Mouse (Mus musculus) spleen, postnatal 0 days (tissue): Measurements from ENCODE around the gene Gm4756. TPM values are rescaled to one million over a fixed set of nuclear protein-coding genes. Genes with fewer than 3 reads are reported as not detected.

Experiments
- polyA plus RNA-seq: library from polyadenylated mRNA; unstranded; fragments of >200 nt; fragmentation: Nextera tagmentation; extraction: Ambion mirVana; gene quantifications from 2 replicates; pipeline ENCODE4 v1.2.1, GENCODE M21; 2015

Gene Gm4756
- not detected in 2 replicates for polyA plus RNA-seq

DNA sequence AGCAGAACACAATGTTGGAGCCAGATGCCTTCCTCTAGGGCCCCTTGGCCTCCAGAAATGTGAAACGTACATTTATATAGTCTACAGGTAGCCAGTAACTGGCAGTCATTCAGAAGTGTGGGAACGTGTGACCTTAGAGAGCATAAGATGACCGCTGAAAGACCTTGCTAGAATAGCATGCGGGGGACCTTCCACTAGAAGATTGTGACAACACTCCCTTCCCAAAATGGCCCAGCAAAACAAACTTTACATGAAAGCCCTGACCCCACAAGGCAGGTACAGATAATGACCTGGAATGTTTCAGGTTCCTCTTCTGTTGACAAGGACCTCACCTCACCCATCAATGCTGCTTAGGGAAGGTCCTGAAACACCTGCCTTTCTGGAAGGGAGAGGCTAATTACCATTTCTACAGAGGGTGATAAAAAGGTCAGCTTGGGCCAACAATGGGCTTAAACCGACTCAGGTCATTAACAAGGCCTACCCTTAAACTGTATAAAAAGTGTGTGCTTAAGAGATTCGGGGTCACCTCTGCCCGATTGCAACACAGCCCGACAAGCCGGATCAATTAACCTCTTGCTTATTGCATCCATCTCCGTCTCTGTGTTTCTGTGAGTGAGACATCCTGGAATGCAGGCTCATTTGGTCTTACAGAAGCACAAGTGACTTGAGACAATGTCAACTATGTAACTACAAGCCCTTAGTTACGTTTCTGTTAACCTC is at the start of gene Gm4756:
Gene Gm4756 (minus strand): TSS at position 51 of the 720 bp plus-strand sequence.

GRCm38 (mm10) chr12:72664735-72665337 is 15.4 kb upstream of the Gm4756 start, which contains the start of gene Dhrs7:
Dhrs7 (minus strand) TSS chr12:72664909.

GRCm38 (mm10) chr12:72536021-72536597 is 113.4 kb downstream of the Gm4756 start, which contains the start of gene Pcnx4:
Pcnx4 (plus strand) TSS chr12:72536383.

Other genes with a start within 250 kb of the Gm4756 start
- 1.9 and 2.5 TPM in 2 replicates for gene Rtn1, start 240.6 kb downstream of the Gm4756 start, polyA plus RNA-seq
- gene Lrrc9, start 207.8 kb downstream of the Gm4756 start, polyA plus RNA-seq: 0.13 TPM in 1 of 2 replicates, not detected in the other
- gene Pcnx4, start 113.3 kb downstream of the Gm4756 start, polyA plus RNA-seq: 2.5 and 2.7 TPM in 2 replicates
- gene Dhrs7, start 15.2 kb upstream of the Gm4756 start, polyA plus RNA-seq: 49.2 and 62.6 TPM in 2 replicates
- gene Ppm1a, start 107.8 kb upstream of the Gm4756 start, polyA plus RNA-seq: 39.8 and 40.8 TPM in 2 replicates